Mouse (Mus musculus): ENCODE results near the gene Smchd1. TPM values are rescaled to one million over a fixed set of nuclear protein-coding genes. Genes with fewer than 3 reads are reported as not detected.

Gene Smchd1
- 27.5 and 35.0 TPM in 2 replicates for polyA plus RNA-seq (2011; ENCODE audit: insufficient read depth, insufficient read length, low replicate concordance, missing spikeins)

DNA sequence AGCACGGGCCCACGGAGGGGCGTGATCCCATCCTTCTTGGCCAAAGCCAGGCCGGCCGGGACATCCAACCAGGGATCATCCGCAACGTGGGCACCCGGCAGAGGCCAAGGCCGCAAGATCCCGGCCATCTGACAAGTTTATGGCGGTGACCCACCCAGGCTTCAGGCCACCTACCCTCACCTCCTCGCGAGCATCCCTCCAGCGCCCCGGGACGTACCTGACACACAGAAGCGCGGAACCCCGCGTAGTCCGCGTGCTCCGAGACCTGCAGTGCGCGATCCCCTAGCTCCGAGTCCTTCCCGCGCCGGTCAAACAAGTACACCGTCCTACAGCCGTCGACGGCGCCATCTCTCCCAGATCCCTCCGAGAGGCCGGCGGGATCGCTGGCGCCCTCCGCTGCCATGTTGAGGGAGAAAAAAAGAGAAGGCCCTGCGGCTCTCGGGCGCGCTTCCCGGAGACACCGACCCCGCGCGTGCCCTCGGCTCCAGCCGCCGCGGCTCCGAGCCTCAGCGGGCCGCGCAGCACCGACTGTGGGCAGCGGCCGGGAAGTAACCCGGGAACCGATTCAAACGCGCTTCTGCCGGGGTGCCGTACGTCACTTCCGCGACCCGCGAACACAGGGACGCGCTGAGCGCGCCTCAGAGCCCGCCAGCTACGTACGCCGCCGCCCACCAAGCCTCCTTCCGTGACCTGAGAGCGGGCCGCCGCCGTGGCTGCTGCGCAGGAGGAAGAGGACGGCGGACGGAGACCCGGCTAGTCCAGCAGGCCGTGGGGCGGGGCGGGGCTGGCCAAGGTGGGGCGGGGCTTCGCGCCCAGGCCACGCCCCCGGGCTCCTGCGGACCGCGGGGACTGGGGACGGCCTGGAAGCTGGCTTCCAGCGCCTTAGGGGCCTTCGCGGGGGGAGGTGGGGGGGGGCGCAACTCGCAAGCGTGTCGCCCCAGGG is at the start of gene Smchd1:
Gene Smchd1 (minus strand): TSS at position 582 of the 943 bp plus-strand sequence.
- TF ChIP-seq POLR2A (IDR thresholded peaks at IDR 0.05; ENCODE audit: borderline replicate concordance, control insufficient read depth, low read depth, low read length): peak; percentile 32; the same call in 1 of the 2 replicates
- no peak for TF ChIP-seq CTCF (IDR thresholded peaks at IDR 0.05; ENCODE audit: control insufficient read depth, insufficient read depth, low read length)
- peaks cover 6% of the 10 kb centered on the region; the same call in 1 of the 2 replicates for H3K4me1 ChIP-seq (ENCODE audit: control insufficient read depth, insufficient read depth, low read length)
- peak within 1 kb of the TSS; percentile 82 for H3K4me3 ChIP-seq (replicated peaks; ENCODE audit: control insufficient read depth, low read depth, low read length)
- WGBS: under 1% methylated on average over 99 of the region's 109 CpGs
- peak within 1 kb of the TSS; percentile 96 for H3K27ac ChIP-seq (ENCODE audit: control insufficient read depth, insufficient read depth, low read depth, low read length, poor library complexity)

- TF ChIP-seq CTCF (IDR thresholded peaks at IDR 0.05; ENCODE audit: control insufficient read depth, insufficient read depth, low read length) (no peak), POLR2A (IDR thresholded peaks at IDR 0.05; ENCODE audit: borderline replicate concordance, control insufficient read depth, low read depth, low read length) (no peak)
- Histone ChIP-seq H3K27ac (ENCODE audit: control insufficient read depth, insufficient read depth, low read depth, low read length, poor library complexity) (no peak overlapping the region), H3K4me1 (ENCODE audit: control insufficient read depth, insufficient read depth, low read length) (no peaks in the 10 kb centered on the region), H3K4me3 (replicated peaks; ENCODE audit: control insufficient read depth, low read depth, low read length) (no peak overlapping the region)
- WGBS: 84% methylated on average over 11 of the region's 11 CpGs
Measured at GRCm38 (mm10) chr17:71510297-71510696, 35.2 kb upstream of the Smchd1 start.

DNA sequence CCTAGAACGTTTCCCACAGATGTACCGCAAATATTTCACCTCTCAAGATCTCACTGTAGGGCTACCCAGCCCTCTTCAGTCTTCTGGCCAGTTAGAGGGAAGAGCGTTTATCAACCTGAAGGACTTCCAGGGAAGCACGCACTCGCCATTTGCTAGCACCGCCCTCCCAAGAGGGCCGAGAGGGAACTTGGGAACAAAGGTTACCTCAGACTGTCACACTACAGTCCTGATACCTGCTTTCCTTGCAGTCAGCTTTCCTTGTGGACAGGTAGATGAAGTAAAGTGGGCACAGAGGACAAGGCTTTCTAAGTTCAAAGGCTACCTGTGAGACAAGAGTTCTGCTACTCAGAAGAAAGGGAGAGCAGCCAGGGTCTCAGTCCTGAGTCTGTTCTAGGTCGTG is 31.7 kb upstream of the Smchd1 start:
- 95% methylated on average over 8 of the region's 8 CpGs for WGBS
- Histone ChIP-seq H3K27ac (ENCODE audit: control insufficient read depth, insufficient read depth, low read depth, low read length, poor library complexity) (no peak overlapping the region), H3K4me1 (ENCODE audit: control insufficient read depth, insufficient read depth, low read length) (no peaks in the 10 kb centered on the region), H3K4me3 (replicated peaks; ENCODE audit: control insufficient read depth, low read depth, low read length) (no peak overlapping the region)
- no peak for TF ChIP-seq POLR2A (IDR thresholded peaks at IDR 0.05; ENCODE audit: borderline replicate concordance, control insufficient read depth, low read depth, low read length)
- TF ChIP-seq CTCF (IDR thresholded peaks at IDR 0.05; ENCODE audit: control insufficient read depth, insufficient read depth, low read length): no peak

GRCm38 (mm10) chr17:71495784-71496183 is 20.6 kb upstream of the Smchd1 start:
- no peak overlapping the region for H3K4me3 ChIP-seq (replicated peaks; ENCODE audit: control insufficient read depth, low read depth, low read length)
- 79% methylated on average over 4 of the region's 4 CpGs for WGBS
- TF ChIP-seq POLR2A (IDR thresholded peaks at IDR 0.05; ENCODE audit: borderline replicate concordance, control insufficient read depth, low read depth, low read length): no peak
- H3K27ac ChIP-seq (ENCODE audit: control insufficient read depth, insufficient read depth, low read depth, low read length, poor library complexity): no peak overlapping the region
- no peaks in the 10 kb centered on the region for H3K4me1 ChIP-seq (ENCODE audit: control insufficient read depth, insufficient read depth, low read length)

DNA sequence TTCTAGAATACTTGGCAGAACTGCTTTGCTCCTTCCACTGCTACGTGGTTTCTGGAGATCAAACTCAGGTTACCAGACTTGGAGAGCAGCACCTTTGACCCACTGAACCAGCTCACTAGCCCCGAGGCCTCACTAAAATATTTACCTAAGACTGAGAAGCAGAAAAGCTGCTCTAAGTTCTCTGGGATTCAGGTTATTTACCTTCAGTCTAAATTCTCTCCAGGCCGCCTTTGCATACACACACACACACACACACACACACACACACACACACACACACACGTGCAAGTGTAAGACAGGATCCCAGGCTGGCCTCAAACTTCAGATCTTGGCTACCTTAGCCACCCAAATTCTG is 16.2 kb upstream of the Smchd1 start:
- TF ChIP-seq CTCF (IDR thresholded peaks at IDR 0.05; ENCODE audit: control insufficient read depth, insufficient read depth, low read length) (no peak), POLR2A (IDR thresholded peaks at IDR 0.05; ENCODE audit: borderline replicate concordance, control insufficient read depth, low read depth, low read length) (no peak)
- no peaks in the 10 kb centered on the region for H3K4me1 ChIP-seq (ENCODE audit: control insufficient read depth, insufficient read depth, low read length)
- WGBS: 69% methylated on average over 4 of the region's 4 CpGs
- no peak overlapping the region for H3K4me3 ChIP-seq (replicated peaks; ENCODE audit: control insufficient read depth, low read depth, low read length)
- no peak overlapping the region for H3K27ac ChIP-seq (ENCODE audit: control insufficient read depth, insufficient read depth, low read depth, low read length, poor library complexity)

DNA sequence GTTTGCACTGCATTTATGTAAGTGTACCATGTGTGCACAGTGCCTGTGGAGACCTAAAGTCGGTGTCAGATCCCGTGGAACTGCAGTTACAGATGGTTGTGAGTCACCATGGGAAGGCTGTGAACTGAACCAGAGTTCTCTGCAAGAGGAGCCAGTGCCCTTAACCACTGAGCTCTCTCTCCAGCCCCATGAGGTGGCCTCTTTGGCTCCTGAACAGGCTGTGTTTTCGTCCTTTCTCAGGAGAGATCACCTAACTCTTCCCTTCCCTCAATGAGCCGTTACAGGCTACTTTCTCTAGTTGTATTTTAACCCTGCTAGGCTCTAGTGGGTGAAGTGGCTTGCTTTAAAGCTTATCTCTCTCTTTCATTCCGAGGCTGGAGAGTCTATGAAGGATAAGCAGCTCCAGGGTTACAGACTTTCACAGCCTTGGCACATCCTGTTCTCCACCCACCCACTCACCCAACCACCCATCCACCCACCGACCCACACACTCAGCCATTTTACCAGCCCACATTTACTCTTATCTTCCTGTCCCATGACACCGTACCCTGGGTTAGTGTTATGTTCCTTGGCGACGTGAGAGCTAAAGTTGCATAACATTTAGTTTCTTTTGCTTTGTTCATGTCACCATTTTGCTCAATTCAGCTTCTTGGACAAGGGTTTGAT is 15.7 kb upstream of the Smchd1 start:
- WGBS: 66% methylated on average over 9 of the region's 9 CpGs
- Histone ChIP-seq H3K4me1 (ENCODE audit: control insufficient read depth, insufficient read depth, low read length) (no peaks in the 10 kb centered on the region), H3K27ac (ENCODE audit: control insufficient read depth, insufficient read depth, low read depth, low read length, poor library complexity) (no peak overlapping the region), H3K4me3 (replicated peaks; ENCODE audit: control insufficient read depth, low read depth, low read length) (no peak overlapping the region)
- no peak for TF ChIP-seq POLR2A (IDR thresholded peaks at IDR 0.05; ENCODE audit: borderline replicate concordance, control insufficient read depth, low read depth, low read length)
- no peak for TF ChIP-seq CTCF (IDR thresholded peaks at IDR 0.05; ENCODE audit: control insufficient read depth, insufficient read depth, low read length)

DNA sequence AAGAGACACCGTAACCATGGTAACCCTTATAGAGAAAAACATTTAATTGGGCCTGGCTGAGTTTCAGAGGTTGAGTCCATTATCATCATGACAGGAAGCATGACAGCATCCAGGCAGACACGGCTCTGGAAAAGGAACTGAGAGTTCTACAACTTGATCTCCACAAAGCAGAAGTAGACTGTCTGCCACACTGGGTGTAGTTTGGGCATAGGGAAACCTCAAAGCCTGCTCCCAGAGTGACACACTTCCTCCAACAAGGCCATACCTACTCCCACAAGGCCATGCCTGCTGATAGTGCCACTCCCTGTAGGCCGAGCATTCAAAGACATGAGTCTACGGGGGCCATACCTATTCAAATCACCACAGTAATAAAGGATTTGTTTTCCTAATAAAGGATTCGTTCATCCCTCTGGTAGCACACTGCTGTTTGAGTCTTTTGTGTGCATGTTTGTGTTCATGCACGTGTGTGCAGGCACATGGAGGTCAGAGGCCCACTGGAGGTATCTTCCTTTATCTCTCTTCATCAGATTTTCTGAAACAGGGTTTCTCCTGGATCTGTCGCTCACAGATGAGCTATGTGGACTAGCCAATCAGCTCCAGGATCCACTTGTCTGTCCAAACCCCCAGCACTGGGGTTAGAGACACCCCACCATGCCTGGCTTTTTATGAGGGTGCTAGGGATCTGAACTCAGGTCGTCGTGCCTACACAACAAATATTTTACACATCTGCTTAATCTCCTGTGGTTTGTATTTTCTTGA is 14.7 kb upstream of the Smchd1 start:
- H3K4me1 ChIP-seq (ENCODE audit: control insufficient read depth, insufficient read depth, low read length): no peaks in the 10 kb centered on the region; the same call in 1 of the 2 replicates
- H3K27ac ChIP-seq (ENCODE audit: control insufficient read depth, insufficient read depth, low read depth, low read length, poor library complexity): no peak overlapping the region; the same call in 1 of the 2 replicates
- 66% methylated on average over 9 of the region's 9 CpGs for WGBS
- TF ChIP-seq CTCF (IDR thresholded peaks at IDR 0.05; ENCODE audit: control insufficient read depth, insufficient read depth, low read length): no peak
- no peak for TF ChIP-seq POLR2A (IDR thresholded peaks at IDR 0.05; ENCODE audit: borderline replicate concordance, control insufficient read depth, low read depth, low read length)
- no peak overlapping the region for H3K4me3 ChIP-seq (replicated peaks; ENCODE audit: control insufficient read depth, low read depth, low read length)
